ENCODE assay signal across 8 mouse cellular contexts in the genomic region with DNA sequence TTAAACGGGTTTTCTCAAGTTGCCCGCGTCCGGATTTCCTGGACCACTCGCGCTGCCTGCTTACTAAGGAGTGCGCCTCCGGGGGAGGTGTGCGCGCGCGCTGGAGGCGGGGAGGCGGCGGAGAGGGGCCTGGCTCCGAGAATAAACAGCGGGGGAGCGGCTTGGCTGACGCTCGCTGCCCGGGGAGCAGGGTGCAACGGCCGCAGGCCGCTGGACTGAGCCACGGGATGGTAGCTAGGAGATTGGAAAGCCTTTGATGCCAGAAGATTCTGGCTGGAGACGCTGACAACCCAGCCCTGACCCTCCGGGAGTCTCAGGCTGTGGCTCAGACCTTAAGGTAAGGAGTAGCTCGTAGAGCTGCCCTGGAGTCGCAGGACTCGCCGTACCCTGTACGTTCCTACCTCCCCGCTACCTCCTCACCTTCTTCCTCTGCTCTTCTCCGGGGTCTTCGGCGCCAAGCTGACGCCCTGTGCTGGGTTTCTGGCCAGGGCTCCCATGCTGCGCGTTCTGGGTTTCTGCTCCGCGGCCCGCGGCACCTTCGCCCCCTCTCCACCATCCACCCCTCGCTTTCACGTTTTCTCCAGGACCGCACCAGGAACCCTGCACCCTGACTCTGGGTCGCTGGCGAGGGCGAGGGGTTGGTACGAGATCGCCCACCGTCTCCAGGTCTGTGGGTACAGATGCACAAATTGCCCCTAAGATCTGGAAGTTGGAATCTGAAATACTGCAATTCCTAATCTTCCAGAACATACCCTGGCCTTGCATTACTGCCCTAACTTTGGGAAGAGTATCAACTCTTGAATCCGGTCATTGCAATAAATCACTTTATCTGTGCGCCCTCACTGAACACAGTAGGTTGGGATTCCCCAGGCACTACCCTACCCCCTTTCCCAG. TPM values are rescaled to one million over a fixed set of nuclear protein-coding genes. Genes with fewer than 3 reads are reported as not detected.
DNase-seq lines count a peak whose midpoint lies in the region; ATAC-seq and TF ChIP-seq lines count a peak whose summit lies in the region.

A gene (plus strand): TSS at position 120 of the 894 bp plus-strand sequence.

- 1% methylated on average over 55 of the region's 55 CpGs for WGBS in intestine, embryonic 15.5 days
- 2% methylated on average over 55 of the region's 55 CpGs for WGBS in limb, embryonic 15.5 days
- 2% methylated on average over 55 of the region's 55 CpGs for whole genome bisulfite sequencing in midbrain, embryonic 14.5 days
- 3% methylated on average over 55 of the region's 55 CpGs for WGBS in stomach, postnatal 0 days

- TF ChIP-seq CTCF in stomach, postnatal 0 days (IDR thresholded peaks at IDR 0.05; ENCODE audit: low read depth) = no peak

- H3K4me3 ChIP-seq in intestine, embryonic 15.5 days (replicated peaks) = peak within 1 kb of the TSS; percentile 51
- H3K4me3 ChIP-seq in limb, embryonic 15.5 days = peak within 1 kb of the TSS; percentile 53
- H3K4me3 ChIP-seq in midbrain, embryonic 14.5 days (replicated peaks; ENCODE audit: low read depth, low read length) = peak within 1 kb of the TSS; percentile 51
- peak within 1 kb of the TSS; percentile 52 for H3K4me3 ChIP-seq in stomach, postnatal 0 days (ENCODE audit: low read depth, low read length)

- H3K9me3 ChIP-seq in intestine, embryonic 15.5 days = no peaks in the 10 kb centered on the region
- H3K9me3 ChIP-seq in limb, embryonic 15.5 days = no peaks in the 10 kb centered on the region
- H3K9me3 ChIP-seq in midbrain, embryonic 14.5 days (ENCODE audit: control insufficient read depth, low read length) = no peaks in the 10 kb centered on the region
- H3K9me3 ChIP-seq in stomach, postnatal 0 days (ENCODE audit: control insufficient read depth, low read length) = no peaks in the 10 kb centered on the region

- H3K4me2 ChIP-seq in intestine, embryonic 15.5 days (replicated peaks) = peak within 1 kb of the TSS; percentile 99
- H3K4me2 ChIP-seq in limb, embryonic 15.5 days = peak within 1 kb of the TSS; percentile 90
- peak within 1 kb of the TSS; percentile 98 for H3K4me2 ChIP-seq in midbrain, embryonic 14.5 days (ENCODE audit: low read length)
- peak within 1 kb of the TSS; percentile 91 for H3K4me2 ChIP-seq in stomach, postnatal 0 days (replicated peaks; ENCODE audit: low read depth)

- H3K27me3 ChIP-seq in intestine, embryonic 15.5 days (replicated peaks) = peaks cover 11% of the 10 kb centered on the region; the same call in 1 of the 2 replicates
- H3K27me3 ChIP-seq in limb, embryonic 15.5 days = peaks cover 20% of the 10 kb centered on the region
- H3K27me3 ChIP-seq in midbrain, embryonic 14.5 days (ENCODE audit: control insufficient read depth, insufficient read depth, low read length) = peaks cover 14% of the 10 kb centered on the region; the same call in 1 of the 2 replicates
- H3K27me3 ChIP-seq in stomach, postnatal 0 days (ENCODE audit: control insufficient read depth, insufficient read depth, low read length) = no peaks in the 10 kb centered on the region

- H3K36me3 ChIP-seq in intestine, embryonic 15.5 days = no peaks in the 10 kb centered on the region
- H3K36me3 ChIP-seq in limb, embryonic 15.5 days = no peaks in the 10 kb centered on the region
- no peaks in the 10 kb centered on the region for H3K36me3 ChIP-seq in midbrain, embryonic 14.5 days (ENCODE audit: control insufficient read depth, insufficient read depth, low read length)
- H3K36me3 ChIP-seq in stomach, postnatal 0 days (ENCODE audit: control insufficient read depth, insufficient read depth, low read length) = no peaks in the 10 kb centered on the region

- H3K9ac ChIP-seq in intestine, embryonic 15.5 days = peak within 1 kb of the TSS; percentile 45
- H3K9ac ChIP-seq in limb, embryonic 15.5 days = peak within 1 kb of the TSS; percentile 37
- peak within 1 kb of the TSS; percentile 57 for H3K9ac ChIP-seq in midbrain, embryonic 14.5 days (replicated peaks; ENCODE audit: low read length)
- H3K9ac ChIP-seq in stomach, postnatal 0 days (ENCODE audit: low read length) = peak within 1 kb of the TSS; percentile 55

- H3K4me1 ChIP-seq in intestine, embryonic 15.5 days (replicated peaks) = 0 out of 2 replicates have a peak, but pooled peaks cover 8% of the 10 kb centered on the region
- peaks cover 16% of the 10 kb centered on the region for H3K4me1 ChIP-seq in limb, embryonic 15.5 days
- H3K4me1 ChIP-seq in midbrain, embryonic 14.5 days (ENCODE audit: control insufficient read depth, insufficient read depth, low read length) = 0 out of 2 replicates have a peak, but pooled peaks cover 3% of the 10 kb centered on the region
- H3K4me1 ChIP-seq in stomach, postnatal 0 days (replicated peaks; ENCODE audit: control insufficient read depth, insufficient read depth) = no peaks in the 10 kb centered on the region

- ATAC-seq in intestine, embryonic 15.5 days = peak; percentile 74
- ATAC-seq in limb, embryonic 15.5 days (ENCODE audit: insufficient number of reproducible peaks, low FRiP score, low TSS enrichment, low read depth) = no peak
- no peak for ATAC-seq in midbrain, embryonic 14.5 days (ENCODE audit: low FRiP score, low TSS enrichment)
- ATAC-seq in stomach, postnatal 0 days (ENCODE audit: low FRiP score, low TSS enrichment) = peak; percentile 57

- H3K27ac ChIP-seq in intestine, embryonic 15.5 days = no peak within 1 kb of the TSS
- H3K27ac ChIP-seq in limb, embryonic 15.5 days = 0 out of 2 replicates have a peak within 1 kb of the TSS, but pooled peaks have one; percentile 17
- H3K27ac ChIP-seq in midbrain, embryonic 14.5 days (replicated peaks; ENCODE audit: low read depth, low read length) = no peak within 1 kb of the TSS
- H3K27ac ChIP-seq in stomach, postnatal 0 days (replicated peaks) = no peak within 1 kb of the TSS

- no peak for TF ChIP-seq EP300 in stomach, postnatal 0 days (optimal IDR thresholded peaks at IDR 0.05)

- DNase-seq in cerebellum, adult 11 months = peak; percentile 24
- no peak for DNase-seq in cerebellum, adult 9-10 months
- DNase-seq in cerebellum, postnatal 36 days = peak; percentile 13 to 21
- DNase-seq in gastrocnemius, postnatal 4 days (ENCODE audit: low spot score in 2 of 2) = peak in 1 of 2 experiments; percentile 52
- DNase-seq in midbrain, embryonic 14.5 days = peak; percentile 75
- peak; percentile 72 for DNase-seq in stomach, postnatal 0 days (ENCODE audit: low spot score)

RNA-seq across cellular contexts. Expression of the gene that starts here (rescaled TPM):
- 10 to 100 TPM; 10.7 to 12.5 TPM for total RNA-seq in gastrocnemius, postnatal 4 days (2021)
- polyA plus RNA-seq in intestine, embryonic 15.5 days (2015; fragmentation: Nextera tagmentation; extraction: Ambion mirVana) = 0.87 and 1.0 TPM in 2 replicates
- polyA plus RNA-seq in limb, embryonic 15.5 days (2015; fragmentation: Nextera tagmentation; extraction: Ambion mirVana) = 3.9 and 4.4 TPM in 2 replicates
- 0.67 and 1.1 TPM in 2 replicates for polyA plus RNA-seq in midbrain, embryonic 14.5 days (2014; fragmentation: Nextera tagmentation; extraction: Ambion mirVana)
- 3.7 and 4.0 TPM in 2 replicates for polyA plus RNA-seq in stomach, postnatal 0 days (2015; fragmentation: Nextera tagmentation; extraction: Ambion mirVana)

Comparison
In these comparisons a context has a peak if more than half of its experiments do, and no peak if none do; other contexts are left out.
1. ATAC-seq: peak in intestine, embryonic 15.5 days (single experiment) and stomach, postnatal 0 days (single experiment); none in limb, embryonic 15.5 days (single experiment) and midbrain, embryonic 14.5 days (single experiment).
2. Peak in every context shown above with its lines, with median percentiles within 50 percentile points of each other: H3K4me2 ChIP-seq, H3K4me3 ChIP-seq and H3K9ac ChIP-seq.